Mouse (Mus musculus) olfactory bulb, adult 2 months (tissue): Measurements from ENCODE around the gene Gal3st2b.
"Not testable (repeated sequence)": the region's sequence is repeated elsewhere in the genome, so short reads cannot be mapped to it uniquely, and the experiment has no call there.

Experiments
- CTCF ChIP-seq: fragments of 200-500 bp; IDR thresholded peaks from 2 replicates; pipeline ENCODE4 v1.5.1; 2012; ENCODE audit warnings: low read depth, mild to moderate bottlenecking, low read length, moderate library complexity; ENCODE audit not compliant: insufficient read depth
- POLR2A ChIP-seq: fragments of 200-500 bp; IDR thresholded peaks from 2 replicates; pipeline ENCODE4 v1.6.1; 2012; ENCODE audit warnings: mild to moderate bottlenecking, low read depth, low read length, moderate library complexity; ENCODE audit not compliant: insufficient read depth

GRCm38 (mm10) chr1:93966489-93966888 is 48.4 kb downstream of the Gal3st2b start:
- TF ChIP-seq POLR2A, CTCF: not testable (repeated sequence)
